Mouse (Mus musculus) embryo, embryonic 10 days (tissue): ENCODE data around the gene Hist1h4k.

Experiments used
- DNase-seq: peaks from one replicate; pipeline ENCODE4 v3.0.0-alpha.2; 2015; ENCODE audit warnings: low spot score

Gene Hist1h4k

GRCm38 (mm10) chr13:21754294-21755001, 4.1 kb upstream of the Hist1h4k start:
- DNase-seq, result peak; percentile 56

GRCm38 (mm10) chr13:21753524-21754285, 3.4 kb upstream of the Hist1h4k start, which contains the start of the genes Hist1h2ak and Hist1h2bn:
Gene Hist1h2ak (minus strand): TSS chr13:21753827.
Gene Hist1h2bn (plus strand): TSS chr13:21754123.
- DNase-seq, result peak; percentile 94

GRCm38 (mm10) chr13:21753051-21753523, 2.8 kb upstream of the Hist1h4k start:
- DNase-seq, result peak; percentile 31

DNA sequence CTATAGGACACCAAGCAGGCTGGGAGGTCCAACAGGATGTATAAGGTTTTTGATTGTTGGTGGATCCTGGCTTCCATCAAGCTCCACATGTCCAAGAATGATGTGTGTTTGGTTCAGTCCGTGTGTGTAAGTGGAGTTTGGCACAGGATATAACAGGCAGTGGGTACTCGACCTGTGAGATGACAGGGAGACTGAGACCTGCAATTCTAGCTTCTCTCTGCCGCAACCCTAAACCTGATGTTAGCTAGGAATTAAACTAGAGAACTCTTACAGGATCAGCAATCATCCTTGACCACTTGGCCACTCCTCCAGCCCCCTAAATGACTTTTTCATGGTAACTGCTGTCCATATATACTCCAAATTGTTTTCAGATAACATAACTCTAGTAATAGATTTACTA, 2.1 kb upstream of the Hist1h4k start:
- peak; percentile 48 for DNase-seq

DNA sequence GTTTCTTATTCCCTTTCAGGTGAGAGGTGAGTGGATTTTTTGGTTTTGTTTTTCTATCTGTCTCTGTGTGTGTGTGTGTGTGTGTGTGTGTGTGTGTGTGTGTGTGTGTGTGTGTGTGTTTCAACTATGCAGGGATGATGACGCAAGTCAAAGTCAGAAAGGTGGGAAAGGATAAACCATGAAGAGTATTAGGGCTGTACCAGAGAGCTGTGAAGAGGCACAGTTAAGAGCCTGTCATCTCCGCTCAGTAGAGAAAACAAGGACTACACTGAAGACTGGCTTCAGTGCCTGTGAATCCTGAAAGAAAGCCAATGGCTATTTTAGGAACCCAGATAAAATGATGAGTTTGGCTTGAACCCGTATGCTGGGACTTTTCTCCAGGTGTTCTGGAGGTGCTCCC, 1.5 kb upstream of the Hist1h4k start:
- DNase-seq, result no peak

DNA sequence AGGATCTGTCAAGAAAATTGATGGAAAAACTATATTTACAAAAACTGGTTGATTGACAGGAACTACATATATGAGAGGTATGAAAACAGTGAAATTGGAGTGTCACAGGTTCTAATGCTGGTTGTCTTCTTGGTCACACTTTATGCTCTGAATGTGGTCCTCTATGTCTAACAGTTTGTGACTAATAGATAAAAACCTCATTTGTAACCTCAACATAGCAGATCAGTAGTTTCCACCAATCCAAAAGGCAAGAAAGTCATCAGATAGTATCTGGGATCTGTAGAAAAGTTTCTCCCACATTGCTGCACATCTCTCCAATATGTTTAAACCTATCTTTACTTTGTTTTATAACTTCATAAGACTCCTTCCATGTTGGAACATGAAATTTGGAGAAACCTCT, 1.1 kb upstream of the Hist1h4k start:
- no peak for DNase-seq

DNA sequence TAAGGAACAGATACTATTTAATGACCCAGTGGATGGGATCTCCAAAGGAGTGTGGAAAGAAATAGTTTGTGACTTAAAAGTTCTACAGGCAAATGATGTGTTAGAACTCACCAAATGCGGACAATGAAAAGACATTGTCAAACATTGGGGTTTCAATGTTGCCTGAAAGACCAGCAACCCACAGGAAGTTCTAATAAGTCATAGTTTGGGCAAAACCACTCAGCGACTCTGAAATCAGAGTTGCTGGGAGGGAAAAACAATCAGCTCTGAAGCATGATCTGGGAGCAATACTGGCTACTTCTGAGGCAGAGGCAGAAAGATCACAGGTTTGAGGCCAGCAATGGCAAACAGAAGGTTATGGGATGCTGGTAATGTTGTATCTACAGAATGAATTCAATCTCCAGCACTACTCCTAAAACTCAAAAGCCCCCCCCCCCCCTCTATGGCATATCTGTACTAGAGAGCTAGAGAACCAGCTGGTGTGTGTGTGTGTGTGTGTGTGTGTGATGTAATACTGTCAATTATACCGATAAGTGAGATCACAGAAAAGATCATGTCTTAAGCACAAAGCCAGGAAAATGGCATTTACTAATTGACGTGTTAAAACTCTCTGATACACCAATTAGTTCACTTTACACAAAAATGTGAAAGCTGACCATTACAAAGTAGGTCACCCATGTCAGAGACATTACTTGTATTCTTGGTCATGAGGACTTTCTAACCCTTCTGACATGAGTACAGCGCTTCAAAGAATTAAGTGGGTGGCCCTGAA, 732 bp downstream of the Hist1h4k start:
- DNase-seq, result peak; percentile 71

GRCm38 (mm10) chr13:21745006-21745405, 5.3 kb downstream of the Hist1h4k start:
- DNase-seq, result no peak

DNA sequence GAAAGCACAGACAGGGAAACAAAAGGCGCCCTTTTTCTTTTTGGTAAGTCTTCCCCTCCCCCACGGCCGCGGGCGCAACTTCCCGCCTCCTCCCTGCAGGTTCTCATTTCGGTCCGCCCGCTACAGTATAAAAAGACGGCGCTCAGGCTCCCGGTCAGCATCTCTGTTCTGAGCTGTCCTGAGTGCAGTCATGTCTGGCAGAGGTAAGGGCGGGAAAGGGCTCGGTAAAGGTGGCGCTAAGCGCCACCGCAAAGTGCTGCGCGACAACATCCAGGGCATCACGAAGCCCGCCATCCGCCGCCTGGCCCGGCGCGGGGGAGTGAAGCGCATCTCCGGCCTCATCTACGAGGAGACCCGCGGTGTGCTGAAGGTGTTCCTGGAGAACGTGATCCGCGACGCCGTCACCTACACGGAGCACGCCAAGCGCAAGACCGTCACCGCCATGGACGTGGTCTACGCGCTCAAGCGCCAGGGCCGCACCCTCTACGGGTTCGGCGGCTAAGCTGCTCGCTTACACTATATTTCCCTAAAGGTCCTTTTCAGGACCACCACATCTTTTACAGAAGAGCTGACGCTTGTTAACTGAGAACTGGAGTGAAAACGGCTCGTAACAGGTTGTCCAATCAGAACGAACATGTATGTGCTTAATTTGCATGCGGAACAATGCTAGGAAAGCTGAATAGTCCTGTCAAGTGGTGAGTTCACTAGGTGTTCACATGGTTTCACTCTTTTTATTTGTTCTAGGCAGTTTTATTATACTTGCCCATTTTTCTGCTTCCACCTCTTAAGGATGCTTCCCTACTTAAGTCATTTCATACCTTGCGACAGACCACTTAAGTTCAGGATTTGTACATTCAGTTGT, 15.2 kb downstream of the Hist1h4k start, which contains the start of gene Hist1h4j:
Gene Hist1h4j (plus strand): TSS at position 159 of the 862 bp plus-strand sequence.
- DNase-seq, result peak; percentile 91

GRCm38 (mm10) chr13:21734010-21734905, 16.0 kb downstream of the Hist1h4k start:
- DNase-seq, result peak; percentile 95

GRCm38 (mm10) chr13:21733466-21733865, 16.8 kb downstream of the Hist1h4k start:
- peak; percentile 64 for DNase-seq

DNA sequence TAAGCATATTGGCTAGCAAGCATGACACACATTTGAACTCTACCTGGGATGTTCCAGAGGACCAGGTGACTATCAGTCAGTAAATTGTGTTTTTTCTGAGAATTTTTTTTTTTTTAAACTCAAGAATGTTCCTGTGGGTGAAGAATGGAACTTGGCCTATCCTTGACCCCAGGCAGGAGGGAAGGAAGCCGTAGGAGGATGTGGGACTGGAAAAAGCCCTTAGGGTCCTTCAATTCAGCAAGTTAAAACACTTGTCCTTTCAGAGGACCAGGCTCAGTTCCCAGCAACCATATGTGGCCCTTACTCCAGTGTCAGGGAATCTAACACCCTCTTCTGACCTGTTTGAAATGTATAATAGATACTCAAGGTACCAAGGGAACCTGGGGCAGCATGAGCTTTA, 20.8 kb downstream of the Hist1h4k start:
- no peak for DNase-seq

GRCm38 (mm10) chr13:21727948-21728572, 22.2 kb downstream of the Hist1h4k start:
- peak; percentile 72 for DNase-seq

- DNase-seq, result peak; percentile 57
Measured at GRCm38 (mm10) chr13:21722993-21723836, 27.1 kb downstream of the Hist1h4k start.

GRCm38 (mm10) chr13:21722373-21722925, 27.9 kb downstream of the Hist1h4k start:
- peak; percentile 75 for DNase-seq

GRCm38 (mm10) chr13:21721757-21722372, 28.4 kb downstream of the Hist1h4k start, which contains the start of gene Hist1h2bm:
Gene Hist1h2bm (plus strand): TSS chr13:21722044.
- DNase-seq, result peak; percentile 96

- DNase-seq, result peak; percentile 38
Measured at GRCm38 (mm10) chr13:21721107-21721756, 29.1 kb downstream of the Hist1h4k start.
